9 mouse cellular contexts compared by ENCODE assay signal in the genomic region with DNA sequence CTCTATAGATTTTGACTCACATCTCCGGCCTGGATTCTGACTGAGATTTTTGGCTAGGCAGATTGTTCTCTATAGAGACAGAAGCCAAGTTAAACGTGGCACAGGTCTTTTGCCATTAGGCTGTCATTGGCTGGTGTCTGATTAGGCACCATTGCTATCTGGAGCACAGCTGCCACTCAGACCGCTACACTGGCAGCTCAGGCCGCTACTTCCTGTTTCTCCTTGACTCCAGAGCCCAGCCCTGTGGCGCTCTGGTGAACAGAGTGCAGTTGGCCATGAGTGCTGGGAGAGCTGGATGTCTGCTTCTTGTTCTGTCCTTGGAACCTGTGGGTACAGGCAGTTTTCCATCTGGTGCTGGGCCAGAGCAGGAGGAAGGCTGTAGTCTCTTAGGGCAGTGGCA. TPM values are rescaled to one million over a fixed set of nuclear protein-coding genes. Genes with fewer than 3 reads are reported as not detected.
DNase-seq lines count a peak whose midpoint lies in the region; ATAC-seq and TF ChIP-seq lines count a peak whose summit lies in the region.
"Had no signal": no experiment of that assay in that cellular context is flagged by ENCODE, and none has a peak within 500 bp of the region (broad histone marks: within the 10 kb centered on the region; RNA-seq: fewer than 3 reads in every experiment).

No protein-coding gene starts in this region.

- intact Hi-C loops in gastrocnemius, adult 2 months (cut with DNase I), result no loop called here

- no peak overlapping the region for H3K9ac ChIP-seq in midbrain, embryonic 16.5 days (ENCODE audit: low read depth, low read length)
- no peak overlapping the region for H3K9ac ChIP-seq in midbrain, embryonic 15.5 days
- H3K9ac ChIP-seq: neural tube, embryonic 12.5 days had no signal

- DNase-seq in adrenal gland, postnatal 4 days (ENCODE audit: low spot score in 2 of 2), result peak; percentile 21 to 46
- peak; percentile 84 for DNase-seq in gastrocnemius, adult 2 months
- no peak for DNase-seq in frontal cortex, adult 2 months (ENCODE audit: extremely low spot score in 1 of 2, low spot score in 1 of 2)
- no peak for DNase-seq in left cerebral cortex, adult 9 months (ENCODE audit: low spot score in 2 of 2)
- DNase-seq in neural tube, embryonic 10.5 days (ENCODE audit: extremely low spot score, low spot score), result no peak

- no peak overlapping the region for H3K4me2 ChIP-seq in midbrain, embryonic 16.5 days (ENCODE audit: low read length)
- H3K4me2 ChIP-seq in midbrain, embryonic 15.5 days, result no peak overlapping the region
- H3K4me2 ChIP-seq: neural tube, embryonic 12.5 days had no signal

- no peaks in the 10 kb centered on the region for H3K9me3 ChIP-seq in midbrain, embryonic 16.5 days (replicated peaks; ENCODE audit: control insufficient read depth, low read length, poor library complexity, severe bottlenecking)
- H3K9me3 ChIP-seq in midbrain, embryonic 15.5 days, result no peaks in the 10 kb centered on the region
- H3K9me3 ChIP-seq: neural tube, embryonic 12.5 days had no signal

- H3K4me3 ChIP-seq in midbrain, embryonic 16.5 days (ENCODE audit: low read depth, low read length), result no peak overlapping the region
- no peak overlapping the region for H3K4me3 ChIP-seq in midbrain, embryonic 15.5 days
- peak overlapping the region; percentile 19 for H3K4me3 ChIP-seq in gastrocnemius, adult 2 months
- H3K4me3 ChIP-seq: neural tube, embryonic 12.5 days had no signal

- no peaks in the 10 kb centered on the region for H3K27me3 ChIP-seq in midbrain, embryonic 16.5 days (ENCODE audit: control insufficient read depth, insufficient read depth, low read depth, low read length)
- no peaks in the 10 kb centered on the region for H3K27me3 ChIP-seq in midbrain, embryonic 15.5 days (replicated peaks)
- H3K27me3 ChIP-seq: neural tube, embryonic 12.5 days had no signal

- TF ChIP-seq CTCF in gastrocnemius, adult 2 months (IDR thresholded peaks at IDR 0.05), result peak; percentile 3; the same call in 1 of the 2 replicates

- H3K27ac ChIP-seq in midbrain, embryonic 16.5 days (ENCODE audit: low read length), result no peak overlapping the region
- no peak overlapping the region for H3K27ac ChIP-seq in midbrain, embryonic 15.5 days
- H3K27ac ChIP-seq in gastrocnemius, adult 2 months, result peak overlapping the region; percentile 71
- H3K27ac ChIP-seq: neural tube, embryonic 12.5 days had no signal

- H3K4me1 ChIP-seq in midbrain, embryonic 16.5 days (ENCODE audit: control insufficient read depth, insufficient read depth, low read length), result no peaks in the 10 kb centered on the region
- no peaks in the 10 kb centered on the region for H3K4me1 ChIP-seq in midbrain, embryonic 15.5 days
- H3K4me1 ChIP-seq: neural tube, embryonic 12.5 days had no signal

- WGBS in midbrain, embryonic 16.5 days, result 86% methylated on average over 5 of the region's 5 CpGs
- 90% methylated on average over 5 of the region's 5 CpGs for WGBS in midbrain, embryonic 15.5 days

- no peaks in the 10 kb centered on the region for H3K36me3 ChIP-seq in midbrain, embryonic 16.5 days (ENCODE audit: control insufficient read depth, insufficient read depth, low read length)
- H3K36me3 ChIP-seq in midbrain, embryonic 15.5 days (replicated peaks), result no peaks in the 10 kb centered on the region

- peak; percentile 38; the same call in 1 of the 2 replicates for ATAC-seq in midbrain, embryonic 16.5 days
- ATAC-seq in midbrain, embryonic 15.5 days (replicated peaks), result no peak
- ATAC-seq in hematopoietic stem cell, adult 5-6 weeks (replicated peaks in 1 of 2; ENCODE audit: insufficient read depth in 1 of 2, low FRiP score in 2 of 2, low TSS enrichment in 1 of 2, low read depth in 1 of 2, poor library complexity in 2 of 2, severe bottlenecking in 2 of 2), result peak; percentile 91 to 92

RNA-seq across cellular contexts. Expression of a gene that starts 33.1 kb away (rescaled TPM):
- 39.8 and 43.2 TPM in 2 replicates for polyA plus RNA-seq in midbrain, embryonic 16.5 days (2015; fragmentation: Nextera tagmentation; extraction: Ambion mirVana)
- polyA plus RNA-seq in midbrain, embryonic 15.5 days (2015; fragmentation: Nextera tagmentation; extraction: Ambion mirVana), result 48.3 and 49.2 TPM in 2 replicates
- 100 to 1,000 TPM; 140 to 148 TPM for total RNA-seq in adrenal gland, postnatal 4 days (2021)
- total RNA-seq in gastrocnemius, adult 2 months (2021), result 10 to 100 TPM; 60.3 to 74.6 TPM
- total RNA-seq in hematopoietic stem cell, adult 5-6 weeks (2017), result 93.9 and 127 TPM in 2 replicates
- polyA plus RNA-seq in frontal cortex, adult 2 months (2012; rRNA removed), result 42.6 and 43.3 TPM in 2 replicates

Comparison
In these comparisons a context has a peak if more than half of its experiments do, and no peak if none do; other contexts are left out.
1. DNase-seq: peak in adrenal gland, postnatal 4 days (2 of 2) and gastrocnemius, adult 2 months (single experiment); none in frontal cortex, adult 2 months (0 of 2), left cerebral cortex, adult 9 months (0 of 2) and neural tube, embryonic 10.5 days (single experiment).